Mouse (Mus musculus) small intestine, adult 2 months (tissue): ENCODE data around the gene C5ar2. TPM values are rescaled to one million over a fixed set of nuclear protein-coding genes. Genes with fewer than 3 reads are reported as not detected.

Experiments
- H3K27ac ChIP-seq: fragments of 200-500 bp; 2 replicates; pipeline ENCODE4 v1.5.1; 2012; ENCODE audit warnings: low read depth, low read length, control low read depth, inconsistent platforms; ENCODE audit not compliant: insufficient read depth
- H3K27me3 ChIP-seq: fragments of 200-500 bp; 2 replicates; pipeline ENCODE4 v1.6.1; 2012; ENCODE audit warnings: mild to moderate bottlenecking, moderate library complexity, low read length, inconsistent platforms; ENCODE audit not compliant: control insufficient read depth, insufficient read depth
- H3K36me3 ChIP-seq: fragments of 200-500 bp; 2 replicates; pipeline ENCODE4 v1.6.1; 2012; ENCODE audit warnings: mild to moderate bottlenecking, low read length, control low read depth, inconsistent platforms; ENCODE audit not compliant: control insufficient read depth, insufficient read depth
- H3K4me1 ChIP-seq: fragments of 200-500 bp; 2 replicates; pipeline ENCODE4 v1.6.1; 2012; ENCODE audit warnings: low read length, inconsistent platforms, mixed read lengths; ENCODE audit not compliant: control insufficient read depth, insufficient read depth, insufficient read length
- H3K4me3 ChIP-seq: fragments of 200-500 bp; 2 replicates; pipeline ENCODE4 v1.5.1; 2012; ENCODE audit warnings: low read depth, mild to moderate bottlenecking, control low read depth, inconsistent platforms, low read length, moderate library complexity
- CTCF ChIP-seq: fragments of 200-500 bp; IDR thresholded peaks from 2 replicates; pipeline ENCODE4 v1.5.1; 2012; ENCODE audit warnings: low read depth, mild to moderate bottlenecking, control low read depth, inconsistent platforms, low read length, moderate library complexity, mixed read lengths; ENCODE audit not compliant: insufficient replicate concordance, insufficient read length; ENCODE audit errors: extremely low read depth
- POLR2A ChIP-seq: fragments of 200-500 bp; IDR thresholded peaks from 2 replicates; pipeline ENCODE4 v1.6.1; 2012; ENCODE audit warnings: low read depth, mild to moderate bottlenecking, control low read depth, inconsistent platforms, low read length, moderate library complexity
- WGBS: fragments of 180-500 bp; shearing (Covaris S2); methylation state at CpG from one replicate; pipeline ENCODE4 v1.1.7; 2018; 5-methylcytosine and 5-hydroxymethylcytosine counted together
- polyA plus RNA-seq: library from polyadenylated mRNA; depleted of rRNA; stranded (reverse); fragments of >200 nt; gene quantifications from 2 replicates; pipeline ENCODE4 v1.2.3, GENCODE M21; 2012

Gene C5ar2
- polyA plus RNA-seq, 1 experiment: 0.32 TPM

GRCm38 (mm10) chr7:16229869-16230268 lies 14.1 kb downstream of the C5ar2 start:
- Histone ChIP-seq H3K27ac (peak overlapping the region; percentile 63), H3K27me3 (no peaks in the 10 kb centered on the region), H3K4me1 (no peaks in the 10 kb centered on the region), H3K36me3 (no peaks in the 10 kb centered on the region), H3K4me3 (no peak overlapping the region)
- WGBS: 39% methylated on average over 5 of the region's 5 CpGs
- TF ChIP-seq POLR2A (no peak), CTCF (no peak)

DNA sequence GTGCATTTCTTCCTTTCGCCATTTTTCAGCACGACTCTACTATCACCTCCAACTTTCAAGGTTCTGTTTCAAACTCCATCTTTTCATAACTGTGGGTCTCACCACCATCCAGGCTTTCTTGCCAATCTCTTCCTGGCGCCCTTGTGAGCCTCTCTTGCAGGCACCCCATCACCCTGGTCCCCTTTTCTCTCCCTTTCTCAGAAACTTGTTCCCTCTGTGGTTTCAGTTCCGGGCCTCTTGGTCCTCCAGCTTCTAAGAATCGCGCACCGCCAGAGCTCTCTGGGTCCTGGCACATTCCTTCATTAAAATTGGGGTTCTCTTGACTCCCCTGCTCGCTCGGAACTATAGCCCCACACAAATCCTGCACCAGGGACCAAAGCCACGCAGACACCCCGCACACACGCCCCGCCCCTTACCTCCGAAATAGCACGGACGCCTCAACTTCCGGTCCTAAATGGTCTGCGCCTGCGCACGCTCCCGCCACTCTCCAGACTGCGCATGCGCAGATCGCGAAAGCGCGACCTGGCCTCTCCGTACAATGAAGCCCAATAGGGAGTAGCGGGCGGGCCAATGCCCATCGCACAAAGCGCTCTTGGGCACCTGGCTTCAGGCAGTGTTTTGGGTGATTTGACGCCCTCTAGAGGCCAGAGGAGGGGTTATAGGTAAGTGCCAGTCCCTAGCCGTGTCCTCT lies 22.2 kb downstream of the C5ar2 start, which contains the start of gene Dhx34:
Dhx34 (minus strand) TSS at position 456 of the 691 bp plus-strand sequence.
- H3K27ac ChIP-seq: peak within 1 kb of the TSS; percentile 65
- peaks cover 8% of the 10 kb centered on the region; the same call in 1 of the 2 replicates for H3K36me3 ChIP-seq
- no peaks in the 10 kb centered on the region for H3K4me1 ChIP-seq
- no peaks in the 10 kb centered on the region for H3K27me3 ChIP-seq
- TF ChIP-seq POLR2A (peak; percentile 85), CTCF (peak; percentile 19; the same call in 1 of the 2 replicates)
- peak within 1 kb of the TSS; percentile 76 for H3K4me3 ChIP-seq
- under 1% methylated on average over 34 of the region's 34 CpGs for WGBS

DNA sequence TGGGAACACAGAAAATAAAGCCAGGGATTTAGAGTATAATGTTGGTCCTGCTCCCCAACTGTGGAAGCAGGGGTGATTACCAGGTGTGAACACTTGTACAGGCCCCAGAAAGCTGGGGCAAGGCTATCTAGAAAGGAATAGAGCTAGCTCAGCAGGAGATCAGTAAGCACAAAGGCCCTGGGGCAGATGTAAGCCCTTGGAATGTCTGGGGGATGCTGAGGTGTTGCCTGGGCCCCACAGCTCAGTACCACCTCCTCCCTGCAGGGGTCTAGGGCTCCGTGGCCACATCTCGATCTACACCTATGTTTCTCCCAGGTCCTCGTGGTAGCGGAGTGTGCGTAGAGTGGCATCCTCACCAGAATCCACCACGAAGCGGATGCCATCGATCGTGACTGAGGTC lies 30.0 kb downstream of the C5ar2 start:
- Histone ChIP-seq H3K4me1 (no peaks in the 10 kb centered on the region; the same call in 1 of the 2 replicates), H3K4me3 (no peak overlapping the region), H3K27ac (no peak overlapping the region), H3K36me3 (peaks cover 37% of the 10 kb centered on the region), H3K27me3 (no peaks in the 10 kb centered on the region)
- WGBS: 93% methylated on average over 9 of the region's 9 CpGs
- TF ChIP-seq CTCF (no peak), POLR2A (no peak)

- Histone ChIP-seq H3K4me3 (no peak overlapping the region), H3K36me3 (peaks cover 36% of the 10 kb centered on the region), H3K27me3 (no peaks in the 10 kb centered on the region), H3K27ac (no peak overlapping the region), H3K4me1 (peaks cover 3% of the 10 kb centered on the region)
- WGBS: 84% methylated on average over 6 of the region's 6 CpGs
- no peak for TF ChIP-seq CTCF
- no peak for TF ChIP-seq POLR2A
Observed at GRCm38 (mm10) chr7:16213196-16213595, 30.8 kb downstream of the C5ar2 start.

DNA sequence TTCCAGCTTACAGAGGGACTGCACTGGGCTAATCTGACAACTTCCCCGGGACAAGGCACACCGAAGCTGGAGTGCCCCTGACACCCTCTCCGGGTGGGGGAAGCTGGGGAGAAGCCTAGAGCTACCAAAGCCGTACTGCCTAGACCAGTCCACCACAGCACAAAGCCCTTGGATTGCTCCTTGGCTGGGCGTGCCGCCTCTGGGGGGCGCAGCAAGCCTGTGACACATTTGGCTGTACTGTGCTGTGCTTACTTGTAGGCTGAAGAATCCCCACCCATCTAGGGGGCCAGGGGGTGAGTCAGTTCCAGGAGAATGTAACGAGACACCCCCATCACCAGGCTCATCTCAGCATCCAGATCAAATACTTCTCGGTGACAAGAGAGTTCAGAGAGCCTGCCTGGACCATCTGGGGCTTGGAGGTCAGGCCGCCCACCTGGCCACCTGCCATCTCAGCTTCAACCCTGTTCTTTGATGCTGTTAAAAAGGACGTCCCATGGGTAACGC lies 33.0 kb downstream of the C5ar2 start:
- 79% methylated on average over 12 of the region's 12 CpGs for WGBS
- H3K4me1 ChIP-seq: peaks cover 7% of the 10 kb centered on the region
- H3K36me3 ChIP-seq: peaks cover 26% of the 10 kb centered on the region
- no peaks in the 10 kb centered on the region for H3K27me3 ChIP-seq
- no peak overlapping the region for H3K4me3 ChIP-seq
- TF ChIP-seq POLR2A (no peak), CTCF (0 out of 2 replicates have a peak, but pooled peaks have one; percentile 14)
- no peak overlapping the region for H3K27ac ChIP-seq

- Histone ChIP-seq H3K4me3 (no peak overlapping the region), H3K4me1 (peaks cover 7% of the 10 kb centered on the region), H3K27me3 (no peaks in the 10 kb centered on the region), H3K27ac (no peak overlapping the region), H3K36me3 (peaks cover 17% of the 10 kb centered on the region)
- 74% methylated on average over 21 of the region's 21 CpGs for WGBS
- TF ChIP-seq CTCF (no peak), POLR2A (no peak)
Observed at GRCm38 (mm10) chr7:16208781-16209665, 34.9 kb downstream of the C5ar2 start.
